In the genomic region with DNA sequence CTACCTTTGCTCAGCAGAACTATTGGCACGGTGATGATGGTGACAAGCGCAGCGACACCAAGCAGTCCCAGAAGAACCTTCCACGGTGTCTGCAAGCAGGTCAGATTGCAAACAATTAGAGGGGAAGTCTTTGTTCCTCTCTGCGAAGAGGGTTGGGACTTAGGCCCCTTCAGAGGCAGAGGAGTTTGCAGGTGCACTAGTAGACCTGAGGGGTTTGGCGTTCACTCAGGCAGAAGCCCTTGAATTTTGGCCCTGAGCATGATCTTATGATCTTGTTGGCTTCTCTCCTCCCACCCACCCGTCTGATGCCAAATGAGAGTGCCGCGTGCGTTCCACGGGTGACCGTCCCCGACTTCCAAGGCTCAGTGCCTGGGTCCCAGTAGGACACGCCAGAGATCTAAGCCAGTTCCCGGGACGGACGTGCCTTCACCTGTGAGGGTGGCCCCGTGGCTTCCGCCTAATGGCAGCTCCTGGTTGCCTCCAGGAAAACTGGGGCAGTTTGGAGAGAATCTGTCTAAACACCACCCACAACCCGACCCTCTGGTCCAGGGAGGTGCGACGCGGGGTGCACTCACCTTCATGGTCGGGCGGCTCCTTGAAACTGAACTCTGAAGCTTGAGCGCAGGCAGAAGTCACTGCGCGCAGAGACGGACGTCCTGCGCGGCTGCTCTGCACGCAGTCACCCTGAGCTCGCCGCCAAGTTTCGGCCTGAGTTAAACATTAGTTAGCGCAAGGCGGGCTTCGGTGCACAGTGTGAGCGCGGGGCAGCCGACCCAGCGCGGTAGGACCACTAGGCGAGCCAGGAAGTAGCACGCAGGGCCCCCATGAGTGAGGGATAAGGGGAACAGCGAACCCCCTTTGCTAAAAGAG, we compare ENCODE assay signal across 9 mouse cellular contexts. TPM values are rescaled to one million over a fixed set of nuclear protein-coding genes. Genes with fewer than 3 reads are reported as not detected.
DNase-seq lines count a peak whose midpoint lies in the region; ATAC-seq and TF ChIP-seq lines count a peak whose summit lies in the region.
"Had no signal": no experiment of that assay in that cellular context is flagged by ENCODE, and none has a peak within 500 bp of the region (broad histone marks: within the 10 kb centered on the region; RNA-seq: fewer than 3 reads in every experiment).

No protein-coding gene starts in this region.

- peak overlapping the region; percentile 79 for H3K9ac ChIP-seq in intestine, embryonic 16.5 days (ENCODE audit: low read depth, low read length)
- peak overlapping the region; percentile 63 for H3K9ac ChIP-seq in liver, postnatal 0 days (replicated peaks)
- no peak overlapping the region for H3K9ac ChIP-seq in neural tube, embryonic 12.5 days

- DNase-seq in cerebellum, postnatal 25 days, result peak; percentile 8 to 20
- no peak for DNase-seq in cerebellum, postnatal 36 days
- DNase-seq in adrenal gland, postnatal 14 days, result peak; percentile 36
- peak; percentile 63 for DNase-seq in gastrocnemius, postnatal 10 days
- peak; percentile 61 for DNase-seq in liver, postnatal 0 days
- peak; percentile 56 for DNase-seq in urinary bladder, postnatal 14 days (ENCODE audit: low spot score)

- H3K4me1 ChIP-seq in intestine, embryonic 16.5 days (ENCODE audit: control insufficient read depth, insufficient read depth, low read length), result peaks cover 3% of the 10 kb centered on the region; the same call in 1 of the 2 replicates
- H3K4me1 ChIP-seq in liver, postnatal 0 days (ENCODE audit: insufficient read depth), result peaks cover 12% of the 10 kb centered on the region; the same call in 1 of the 2 replicates
- H3K4me1 ChIP-seq in neural tube, embryonic 12.5 days, result peaks cover 7% of the 10 kb centered on the region

- ATAC-seq in intestine, embryonic 16.5 days, result peak; percentile 93
- ATAC-seq in liver, postnatal 0 days, result peak; percentile 74
- ATAC-seq in neural tube, embryonic 12.5 days (ENCODE audit: low FRiP score, low read depth), result peak; percentile 75; the same call in 1 of the 2 replicates

- peak overlapping the region; percentile 87 for H3K4me2 ChIP-seq in intestine, embryonic 16.5 days (ENCODE audit: low read depth, low read length)
- H3K4me2 ChIP-seq in liver, postnatal 0 days (ENCODE audit: low read depth, low read length), result peak overlapping the region; percentile 81
- H3K4me2 ChIP-seq in neural tube, embryonic 12.5 days (replicated peaks), result peak overlapping the region; percentile 84

- H3K36me3 ChIP-seq in intestine, embryonic 16.5 days (ENCODE audit: control insufficient read depth, insufficient read depth, low read length), result no peaks in the 10 kb centered on the region
- no peaks in the 10 kb centered on the region for H3K36me3 ChIP-seq in liver, postnatal 0 days (replicated peaks; ENCODE audit: insufficient read depth, low read length)
- H3K36me3 ChIP-seq in neural tube, embryonic 12.5 days, result no peaks in the 10 kb centered on the region

- no peak for TF ChIP-seq CTCF in liver, postnatal 0 days (IDR thresholded peaks at IDR 0.05; ENCODE audit: low read depth)

- no peak for TF ChIP-seq EP300 in liver, postnatal 0 days (IDR thresholded peaks at IDR 0.05; ENCODE audit: low read depth)

- no peaks in the 10 kb centered on the region for H3K9me3 ChIP-seq in intestine, embryonic 16.5 days (ENCODE audit: control insufficient read depth, low read length)
- no peaks in the 10 kb centered on the region for H3K9me3 ChIP-seq in liver, postnatal 0 days (ENCODE audit: low read length)
- H3K9me3 ChIP-seq in neural tube, embryonic 12.5 days, result no peaks in the 10 kb centered on the region

- peak overlapping the region; percentile 59 for H3K4me3 ChIP-seq in intestine, embryonic 16.5 days (ENCODE audit: low read length)
- peak overlapping the region; percentile 58 for H3K4me3 ChIP-seq in liver, postnatal 0 days (ENCODE audit: low read depth, low read length)
- H3K4me3 ChIP-seq in neural tube, embryonic 12.5 days, result peak overlapping the region; percentile 39
- H3K4me3 ChIP-seq: myocyte had no signal

- H3K27me3 ChIP-seq in intestine, embryonic 16.5 days (replicated peaks; ENCODE audit: control insufficient read depth, insufficient read depth, low read length), result no peaks in the 10 kb centered on the region
- no peaks in the 10 kb centered on the region for H3K27me3 ChIP-seq in liver, postnatal 0 days (ENCODE audit: insufficient read depth, low read length)
- H3K27me3 ChIP-seq in neural tube, embryonic 12.5 days (replicated peaks), result peaks cover 18% of the 10 kb centered on the region

- 5% methylated on average over 47 of the region's 47 CpGs for WGBS in intestine, embryonic 16.5 days
- WGBS in liver, postnatal 0 days (ENCODE audit: insufficient replicate concordance), result 5% methylated on average over 47 of the region's 47 CpGs
- WGBS in neural tube, embryonic 12.5 days, result 6% methylated on average over 47 of the region's 47 CpGs

- peak overlapping the region; percentile 92 for H3K27ac ChIP-seq in intestine, embryonic 16.5 days (ENCODE audit: low read length)
- H3K27ac ChIP-seq in liver, postnatal 0 days (ENCODE audit: low read depth), result peak overlapping the region; percentile 69
- no peak overlapping the region for H3K27ac ChIP-seq in neural tube, embryonic 12.5 days

RNA-seq across cellular contexts. Expression of a gene that starts 0.6 kb away (rescaled TPM):
- total RNA-seq in adrenal gland, postnatal 14 days (2021), result 9.0 and 12.4 TPM in 2 replicates
- total RNA-seq in gastrocnemius, postnatal 10 days (2021), result 1 to 10 TPM; 7.8 to 9.3 TPM
- 85.0 and 104 TPM in 2 replicates for polyA plus RNA-seq in intestine, embryonic 16.5 days (2015; fragmentation: Nextera tagmentation; extraction: Ambion mirVana)
- 8.0 and 9.0 TPM in 2 replicates for polyA plus RNA-seq in liver, postnatal 0 days (2015; fragmentation: Nextera tagmentation; extraction: Ambion mirVana)
- 0.91 and 1.2 TPM in 2 replicates for polyA plus RNA-seq in neural tube, embryonic 12.5 days (2016; fragmentation: Nextera tagmentation; extraction: Ambion mirVana)
- polyA plus RNA-seq: myocyte had no signal

Comparison
In these comparisons a context has a peak if more than half of its experiments do, and no peak if none do; other contexts are left out.
1. DNase-seq: peak in cerebellum, postnatal 25 days (2 of 2), adrenal gland, postnatal 14 days (single experiment), gastrocnemius, postnatal 10 days (single experiment), liver, postnatal 0 days (single experiment) and urinary bladder, postnatal 14 days (single experiment); none in cerebellum, postnatal 36 days (0 of 2).
2. Peak in every context shown above with its lines, with median percentiles within 50 percentile points of each other: ATAC-seq, H3K4me2 ChIP-seq and H3K4me3 ChIP-seq.